Mouse (Mus musculus): ENCODE results near the gene Trpc5. TPM values are rescaled to one million over a fixed set of nuclear protein-coding genes. Genes with fewer than 3 reads are reported as not detected.

Trpc5 gene
- polyA plus RNA-seq (2015; fragmentation: Nextera tagmentation; extraction: Ambion mirVana): 0.04 TPM in 1 of 2 replicates, not detected in the other

DNA sequence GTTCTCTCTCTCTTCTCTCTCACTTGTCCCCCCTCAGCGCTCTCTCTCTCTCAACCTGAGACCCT lies at the start of gene Trpc5:
Gene Trpc5, minus strand, starts transcription at position 39 of the 65 bp plus-strand sequence.
- Histone ChIP-seq H3K36me3 (no peaks in the 10 kb centered on the region), H3K9ac (no peak within 1 kb of the TSS), H3K27ac (no peak within 1 kb of the TSS), H3K9me3 (no peaks in the 10 kb centered on the region), H3K4me1 (no peaks in the 10 kb centered on the region), H3K4me2 (peak within 1 kb of the TSS; percentile 79), H3K4me3 (peak within 1 kb of the TSS; percentile 42), H3K27me3 (peaks cover 32% of the 10 kb centered on the region; the same call in 1 of the 2 replicates)
- no CpG with 5 or more reads among the region's 1 CpGs for WGBS
- ATAC-seq (ENCODE audit: borderline replicate concordance, extremely low read depth, low FRiP score, low TSS enrichment): no peak

- H3K27me3 ChIP-seq: no peaks in the 10 kb centered on the region
- H3K9me3 ChIP-seq: no peaks in the 10 kb centered on the region
- no peak overlapping the region for H3K27ac ChIP-seq
- H3K4me1 ChIP-seq: no peaks in the 10 kb centered on the region
- no peak overlapping the region for H3K4me3 ChIP-seq
- ATAC-seq (ENCODE audit: borderline replicate concordance, extremely low read depth, low FRiP score, low TSS enrichment): no peak
- H3K9ac ChIP-seq: no peak overlapping the region
- 62% methylated on average over 1 of the region's 1 CpGs for WGBS
- no peak overlapping the region for H3K4me2 ChIP-seq
- no peaks in the 10 kb centered on the region for H3K36me3 ChIP-seq
Measured at GRCm38 (mm10) chrX:144716330-144716729, 28.4 kb upstream of the Trpc5 start.

- Histone ChIP-seq H3K27ac (no peak overlapping the region), H3K4me1 (no peaks in the 10 kb centered on the region), H3K4me2 (peak overlapping the region; percentile 79), H3K4me3 (0 out of 2 replicates have a peak overlapping the region, but pooled peaks have one; percentile 42), H3K36me3 (no peaks in the 10 kb centered on the region), H3K9me3 (no peaks in the 10 kb centered on the region), H3K27me3 (peaks cover 32% of the 10 kb centered on the region; the same call in 1 of the 2 replicates), H3K9ac (no peak overlapping the region)
- ATAC-seq (ENCODE audit: borderline replicate concordance, extremely low read depth, low FRiP score, low TSS enrichment): no peak
- 15% methylated on average over 7 of the region's 7 CpGs for WGBS
Measured at GRCm38 (mm10) chrX:144689859-144690181, 1.8 kb upstream of the Trpc5 start.

- Histone ChIP-seq H3K4me2 (peak overlapping the region; percentile 79), H3K4me3 (peak overlapping the region; percentile 42), H3K27ac (no peak overlapping the region), H3K4me1 (no peaks in the 10 kb centered on the region), H3K9ac (no peak overlapping the region), H3K9me3 (no peaks in the 10 kb centered on the region), H3K27me3 (peaks cover 32% of the 10 kb centered on the region; the same call in 1 of the 2 replicates), H3K36me3 (no peaks in the 10 kb centered on the region)
- 14% methylated on average over 16 of the region's 21 CpGs for WGBS
- ATAC-seq (ENCODE audit: borderline replicate concordance, extremely low read depth, low FRiP score, low TSS enrichment): peak; percentile 55; the same call in 1 of the 2 replicates
Measured at GRCm38 (mm10) chrX:144689119-144689858, 1.3 kb upstream of the Trpc5 start.

DNA sequence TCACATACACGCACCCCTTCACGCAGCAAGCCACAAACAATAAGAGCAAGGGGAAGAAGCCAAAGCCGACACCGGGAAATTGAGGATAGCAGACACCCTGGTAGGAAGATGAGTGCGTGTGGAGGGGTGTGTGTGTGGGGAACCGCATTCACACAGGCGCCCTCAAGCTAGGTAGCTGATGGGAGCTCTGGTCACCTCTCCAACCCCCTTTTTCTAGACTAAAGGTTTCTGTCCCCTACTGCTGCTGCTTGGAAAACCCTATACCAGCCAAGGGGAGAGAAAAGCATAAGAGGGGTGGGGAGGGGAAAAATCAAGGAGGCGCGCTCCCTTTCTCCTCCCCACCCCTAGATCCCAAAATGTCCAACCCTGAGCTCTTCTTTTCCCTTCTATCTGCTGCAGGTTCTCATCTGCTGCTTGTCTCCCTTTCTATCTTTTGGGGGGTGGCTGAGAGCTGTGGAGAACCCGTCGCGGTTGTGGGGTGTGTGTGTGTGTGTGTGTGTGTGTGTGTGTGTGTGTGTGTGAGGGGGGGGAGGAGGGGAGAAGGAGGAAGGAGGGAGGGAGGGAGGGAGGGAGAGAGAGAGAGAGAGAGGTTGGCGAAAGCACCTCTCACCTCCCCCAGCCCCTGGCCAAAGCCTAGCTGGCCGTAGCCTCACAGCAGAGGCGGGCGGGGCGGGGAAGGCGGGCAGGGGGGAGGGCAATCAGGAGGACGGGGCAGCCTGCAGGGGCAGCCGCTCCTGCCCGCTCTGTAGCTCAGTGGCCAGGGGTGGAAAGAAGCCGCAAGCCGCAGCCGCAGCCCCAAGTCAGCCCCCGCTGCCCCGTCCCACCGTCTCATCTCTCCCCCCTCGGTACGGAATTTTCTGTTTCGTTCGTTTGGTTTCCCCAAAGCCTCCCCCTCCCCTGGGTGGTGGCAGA lies 483 bp upstream of the Trpc5 start, which contains the start of gene Rtl4:
Gene Rtl4, plus strand, starts transcription at position 701 of the 912 bp plus-strand sequence.
- WGBS: 19% methylated on average over 9 of the region's 31 CpGs
- H3K27me3 ChIP-seq: peaks cover 32% of the 10 kb centered on the region; the same call in 1 of the 2 replicates

GRCm38 (mm10) chrX:144687742-144688141 lies 238 bp downstream of the Trpc5 start:
- Histone ChIP-seq H3K27me3 (peaks cover 32% of the 10 kb centered on the region; the same call in 1 of the 2 replicates), H3K9ac (no peak overlapping the region), H3K9me3 (no peaks in the 10 kb centered on the region), H3K4me3 (peak overlapping the region; percentile 42; the same call in 1 of the 2 replicates), H3K4me1 (no peaks in the 10 kb centered on the region), H3K36me3 (no peaks in the 10 kb centered on the region), H3K27ac (no peak overlapping the region), H3K4me2 (peak overlapping the region; percentile 79)
- no peak for ATAC-seq (ENCODE audit: borderline replicate concordance, extremely low read depth, low FRiP score, low TSS enrichment)
- 12% methylated on average over 20 of the region's 20 CpGs for WGBS

More for the DNA sequence above, 483 bp upstream of the Trpc5 start, which contains the start of gene Rtl4:
- ATAC-seq (ENCODE audit: borderline replicate concordance, extremely low read depth, low FRiP score, low TSS enrichment): peak; percentile 65; the same call in 1 of the 2 replicates
- H3K9me3 ChIP-seq: no peaks in the 10 kb centered on the region
- no peaks in the 10 kb centered on the region for H3K36me3 ChIP-seq
- H3K27ac ChIP-seq: no peak within 1 kb of the TSS
- peak within 1 kb of the TSS; percentile 79 for H3K4me2 ChIP-seq
- peak within 1 kb of the TSS; percentile 42 for H3K4me3 ChIP-seq
- H3K4me1 ChIP-seq: no peaks in the 10 kb centered on the region
- H3K9ac ChIP-seq: no peak within 1 kb of the TSS

GRCm38 (mm10) chrX:144652196-144652595 lies 35.8 kb downstream of the Trpc5 start:
- no peak for ATAC-seq (ENCODE audit: borderline replicate concordance, extremely low read depth, low FRiP score, low TSS enrichment)
- H3K4me1 ChIP-seq: no peaks in the 10 kb centered on the region
- no peaks in the 10 kb centered on the region for H3K36me3 ChIP-seq
- no peaks in the 10 kb centered on the region for H3K9me3 ChIP-seq
- no peak overlapping the region for H3K4me3 ChIP-seq
- no peak overlapping the region for H3K27ac ChIP-seq
- H3K9ac ChIP-seq: no peak overlapping the region
- no peaks in the 10 kb centered on the region for H3K27me3 ChIP-seq
- WGBS: 51% methylated on average over 2 of the region's 2 CpGs
- no peak overlapping the region for H3K4me2 ChIP-seq

- ATAC-seq (ENCODE audit: borderline replicate concordance, extremely low read depth, low FRiP score, low TSS enrichment): no peak
- H3K4me1 ChIP-seq: no peaks in the 10 kb centered on the region
- no peak overlapping the region for H3K9ac ChIP-seq
Measured at GRCm38 (mm10) chrX:144645394-144645793, 42.6 kb downstream of the Trpc5 start.

GRCm38 (mm10) chrX:144644756-144645155 lies 43.2 kb downstream of the Trpc5 start:
- Histone ChIP-seq H3K36me3 (no peaks in the 10 kb centered on the region), H3K9me3 (no peaks in the 10 kb centered on the region), H3K27ac (no peak overlapping the region), H3K27me3 (no peaks in the 10 kb centered on the region), H3K4me2 (no peak overlapping the region), H3K4me1 (no peaks in the 10 kb centered on the region), H3K4me3 (no peak overlapping the region), H3K9ac (no peak overlapping the region)
- 48% methylated on average over 2 of the region's 3 CpGs for WGBS
- ATAC-seq (ENCODE audit: borderline replicate concordance, extremely low read depth, low FRiP score, low TSS enrichment): no peak

More at GRCm38 (mm10) chrX:144645394-144645793, 42.6 kb downstream of the Trpc5 start:
- WGBS: 31% methylated on average over 1 of the region's 1 CpGs
- no peaks in the 10 kb centered on the region for H3K9me3 ChIP-seq
- no peak overlapping the region for H3K4me3 ChIP-seq
- no peak overlapping the region for H3K4me2 ChIP-seq
- H3K36me3 ChIP-seq: no peaks in the 10 kb centered on the region
- H3K27ac ChIP-seq: no peak overlapping the region
- H3K27me3 ChIP-seq: no peaks in the 10 kb centered on the region

DNA sequence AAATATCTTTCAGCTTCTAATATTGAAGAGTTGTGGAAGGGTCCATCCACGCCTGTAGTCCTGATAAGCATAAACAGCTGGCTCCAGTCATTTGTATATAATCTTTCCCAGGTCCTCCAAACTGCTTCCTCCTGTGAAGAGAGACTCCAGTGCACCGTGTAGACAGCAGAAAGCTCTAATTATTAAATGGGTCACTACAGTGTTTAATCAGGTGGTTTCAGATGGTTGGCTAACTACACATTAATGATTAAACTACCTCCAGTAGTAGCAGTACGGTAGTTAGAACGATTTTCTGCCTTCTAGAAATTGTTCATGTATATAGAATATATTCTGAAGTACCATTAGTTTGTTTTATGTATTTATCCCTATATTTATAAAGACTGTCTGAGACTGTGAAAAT lies 75.2 kb downstream of the Trpc5 start:
- no peaks in the 10 kb centered on the region for H3K9me3 ChIP-seq
- H3K27me3 ChIP-seq: no peaks in the 10 kb centered on the region
- ATAC-seq (ENCODE audit: borderline replicate concordance, extremely low read depth, low FRiP score, low TSS enrichment): no peak
- 46% methylated on average over 4 of the region's 4 CpGs for WGBS
- no peaks in the 10 kb centered on the region for H3K4me1 ChIP-seq
- no peak overlapping the region for H3K4me2 ChIP-seq
- H3K9ac ChIP-seq: no peak overlapping the region
- H3K27ac ChIP-seq: no peak overlapping the region
- H3K36me3 ChIP-seq: no peaks in the 10 kb centered on the region
- no peak overlapping the region for H3K4me3 ChIP-seq

DNA sequence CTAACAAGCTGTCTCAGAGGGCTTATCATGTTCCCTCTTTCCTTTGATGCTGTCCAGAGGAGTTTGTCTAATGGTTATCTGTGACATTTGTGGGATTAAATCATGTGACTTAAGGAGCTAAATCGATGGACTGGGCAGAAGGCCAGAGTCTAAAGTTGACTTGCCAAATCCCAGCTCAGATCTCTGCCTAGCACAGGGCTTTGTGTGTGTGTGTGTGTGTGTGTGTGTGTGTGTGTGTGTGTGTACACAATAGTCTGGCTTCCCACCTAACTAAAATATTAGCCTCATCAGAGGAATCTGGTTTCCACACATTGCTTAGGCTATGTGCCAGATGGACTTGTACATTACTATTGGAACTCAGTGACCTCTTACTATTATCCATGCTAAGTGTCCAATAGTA lies 151.5 kb downstream of the Trpc5 start:
- ATAC-seq (ENCODE audit: borderline replicate concordance, extremely low read depth, low FRiP score, low TSS enrichment): no peak; the same call in 1 of the 2 replicates

GRCm38 (mm10) chrX:144526042-144526441 lies 161.9 kb downstream of the Trpc5 start:
- Histone ChIP-seq H3K36me3 (no peaks in the 10 kb centered on the region), H3K9ac (no peak overlapping the region), H3K9me3 (no peaks in the 10 kb centered on the region), H3K27me3 (no peaks in the 10 kb centered on the region), H3K27ac (no peak overlapping the region), H3K4me3 (no peak overlapping the region), H3K4me1 (no peaks in the 10 kb centered on the region), H3K4me2 (no peak overlapping the region)
- no peak for ATAC-seq (ENCODE audit: borderline replicate concordance, extremely low read depth, low FRiP score, low TSS enrichment)
- whole genome bisulfite sequencing: 47% methylated on average over 7 of the region's 7 CpGs

More for the DNA sequence above, 151.5 kb downstream of the Trpc5 start:
- Histone ChIP-seq H3K4me2 (no peak overlapping the region), H3K9me3 (no peaks in the 10 kb centered on the region), H3K27me3 (no peaks in the 10 kb centered on the region), H3K27ac (no peak overlapping the region), H3K4me3 (no peak overlapping the region), H3K36me3 (no peaks in the 10 kb centered on the region), H3K4me1 (no peaks in the 10 kb centered on the region), H3K9ac (no peak overlapping the region)
- WGBS: 17% methylated on average over 1 of the region's 1 CpGs
